Mouse (Mus musculus): ENCODE measurements around the gene Snrnp48.

DNA sequence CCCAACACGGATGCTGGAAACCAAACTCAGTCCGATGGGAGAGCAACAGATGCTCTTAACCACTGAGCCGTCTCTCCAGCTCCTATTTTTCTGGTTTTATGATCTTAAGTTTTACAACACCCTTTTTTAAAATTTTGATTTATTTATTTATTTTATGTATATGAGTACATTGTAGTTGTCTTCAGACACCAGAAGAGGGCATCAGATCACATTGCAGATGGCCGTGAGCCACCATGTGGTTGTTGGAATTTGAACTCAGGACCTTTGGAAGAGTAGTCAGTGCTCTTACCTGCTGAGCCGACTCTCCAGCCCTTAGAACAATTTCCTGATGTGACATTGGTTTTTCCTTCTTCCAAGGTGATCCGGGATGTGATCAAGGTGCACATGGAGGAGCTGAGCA is 15.6 kb downstream of the Snrnp48 start:
- no peak for TF ChIP-seq CTCF (IDR thresholded peaks at IDR 0.05; ENCODE audit: low read depth, low read length)
- no peak for TF ChIP-seq POLR2A (IDR thresholded peaks at IDR 0.05; ENCODE audit: borderline replicate concordance, low read depth, low read length)

Data from bone marrow macrophage, adult 2 months (primary cell).